Mouse (Mus musculus) neural tube, embryonic 15.5 days (tissue): ENCODE results near the gene Pnpla5. TPM values are rescaled to one million over a fixed set of nuclear protein-coding genes. Genes with fewer than 3 reads are reported as not detected.
"Not testable (repeated sequence)": the region's sequence is repeated elsewhere in the genome, so short reads cannot be mapped to it uniquely, and the experiment has no call there.

Experiments used
- ATAC-seq: fragments of 200-750 bp; cut with Nextera tagmentation; 2 replicates; pipeline ENCODE4 v1.8.0; 2017; ENCODE audit warnings: mild to moderate bottlenecking, moderate TSS enrichment, moderate library complexity; ENCODE audit not compliant: low FRiP score
- H3K27ac ChIP-seq: fragments of 300-500 bp; sonication (generic); replicated peaks from 2 replicates; pipeline ENCODE4 v1.5.1; 2015; ENCODE audit warnings: mild to moderate bottlenecking, inconsistent platforms
- H3K27me3 ChIP-seq: fragments of 300-500 bp; sonication (generic); replicated peaks from 2 replicates; pipeline ENCODE4 v1.6.1; 2015; ENCODE audit warnings: inconsistent platforms
- H3K36me3 ChIP-seq: fragments of 300-500 bp; sonication (generic); 2 replicates; pipeline ENCODE4 v1.6.1; 2015; ENCODE audit warnings: inconsistent platforms
- H3K4me1 ChIP-seq: fragments of 300-500 bp; sonication (generic); 2 replicates; pipeline ENCODE4 v1.6.1; 2015; ENCODE audit warnings: inconsistent platforms
- H3K4me2 ChIP-seq: fragments of 300-500 bp; sonication (generic); 2 replicates; pipeline ENCODE4 v1.6.1; 2015; ENCODE audit warnings: inconsistent platforms, mild to moderate bottlenecking, moderate library complexity
- H3K4me3 ChIP-seq: fragments of 300-500 bp; sonication (generic); replicated peaks from 2 replicates; pipeline ENCODE4 v1.5.1; 2015; ENCODE audit warnings: mild to moderate bottlenecking, inconsistent platforms
- H3K9ac ChIP-seq: fragments of 300-500 bp; sonication (generic); replicated peaks from 2 replicates; pipeline ENCODE4 v1.6.1; 2015; ENCODE audit warnings: mild to moderate bottlenecking, inconsistent platforms
- H3K9me3 ChIP-seq: fragments of 300-500 bp; sonication (generic); replicated peaks from 2 replicates; pipeline ENCODE4 v1.6.1; 2016; ENCODE audit warnings: inconsistent platforms
- WGBS: fragments of 180-500 bp; shearing (Covaris S2); methylation state at CpG from one replicate; pipeline ENCODE4 v1.1.7; 2015; ENCODE audit warnings: mixed read lengths; 5-methylcytosine and 5-hydroxymethylcytosine counted together
- polyA plus RNA-seq: library from polyadenylated mRNA; unstranded; fragments of >200 nt; fragmentation: Nextera tagmentation; extraction: Ambion mirVana; gene quantifications from 2 replicates; pipeline ENCODE4 v1.2.1, GENCODE M21; 2015

Gene Pnpla5
- polyA plus RNA-seq, 1 experiment from 2014 or later: not detected

DNA sequence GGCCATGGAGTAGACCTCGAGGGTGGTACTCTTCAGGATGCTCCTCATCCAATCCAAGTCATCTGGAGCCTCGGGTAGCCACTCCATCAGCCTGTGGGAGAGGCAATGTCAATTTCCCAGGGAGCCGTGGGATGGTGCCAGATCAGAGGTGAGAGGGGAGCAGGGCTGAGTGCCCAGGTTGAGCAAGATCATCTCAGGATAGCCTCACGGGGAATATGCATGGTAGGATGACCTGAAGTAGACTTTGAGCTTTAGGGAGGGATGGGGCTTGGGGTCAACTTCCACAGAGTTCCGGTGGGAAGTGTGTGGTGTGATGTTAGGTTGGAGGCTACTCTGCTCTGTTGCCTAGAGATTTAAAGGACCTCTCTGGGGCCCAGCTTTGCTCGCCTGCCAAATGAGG is 9.1 kb downstream of the Pnpla5 start:
- no peak overlapping the region for H3K4me3 ChIP-seq
- H3K36me3 ChIP-seq: no peaks in the 10 kb centered on the region
- ATAC-seq: no peak
- H3K4me2 ChIP-seq: no peak overlapping the region
- H3K9me3 ChIP-seq: no peaks in the 10 kb centered on the region
- no peak overlapping the region for H3K27ac ChIP-seq
- 81% methylated on average over 6 of the region's 6 CpGs for WGBS
- no peak overlapping the region for H3K9ac ChIP-seq
- peaks cover 6% of the 10 kb centered on the region; the same call in 1 of the 2 replicates for H3K27me3 ChIP-seq
- H3K4me1 ChIP-seq: no peaks in the 10 kb centered on the region

DNA sequence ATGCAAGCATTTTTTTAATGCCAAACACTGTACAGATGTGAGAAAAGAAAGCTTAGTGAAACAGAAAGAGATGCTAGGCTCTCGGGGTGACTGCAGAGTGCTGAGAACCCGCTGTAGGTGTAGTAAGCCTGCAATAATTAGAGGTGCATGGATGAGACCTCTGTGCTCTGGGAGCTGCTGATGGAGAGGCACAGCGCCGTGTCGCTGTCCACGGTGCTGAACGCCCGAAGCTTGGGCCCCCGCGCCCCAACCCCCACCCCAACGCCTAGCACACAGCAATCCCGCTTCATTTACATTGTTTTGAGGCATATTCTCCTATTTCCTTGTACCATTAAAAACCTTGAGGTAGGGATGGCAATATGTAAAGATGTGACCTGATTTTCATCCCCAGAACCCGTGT is 14.1 kb downstream of the Pnpla5 start:
- ATAC-seq: no peak
- WGBS: 9% methylated on average over 13 of the region's 13 CpGs

DNA sequence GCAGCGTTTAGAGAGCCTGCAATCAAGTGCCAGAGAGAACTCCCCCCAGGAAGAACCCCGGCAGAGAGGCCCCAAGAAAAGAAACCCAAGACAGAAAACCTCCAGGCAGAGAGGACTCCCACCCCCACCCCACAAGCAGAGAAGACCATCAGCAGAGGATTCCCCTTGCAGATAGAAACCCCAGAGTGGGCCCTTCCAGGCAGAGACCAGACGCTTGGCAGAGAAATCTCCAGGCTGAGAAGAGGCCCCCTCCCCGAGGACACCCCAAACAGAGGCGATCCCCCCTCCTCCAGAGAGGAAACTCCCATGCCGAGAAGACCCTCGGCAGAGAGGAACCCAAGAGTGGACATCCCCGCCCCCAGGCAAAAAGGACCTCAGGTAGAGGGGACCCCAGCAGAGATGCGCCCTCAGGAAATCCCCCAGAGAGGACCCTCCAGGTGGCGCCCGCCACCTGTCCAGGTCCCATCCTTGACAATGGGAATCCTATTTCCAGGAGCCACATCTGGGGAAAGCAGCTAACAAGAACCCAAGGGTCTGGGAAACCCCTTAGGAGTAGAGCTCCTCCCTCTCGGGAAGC is 17.0 kb downstream of the Pnpla5 start:
- peak; percentile 51 for ATAC-seq
- H3K4me2 ChIP-seq: peak overlapping the region; percentile 72
- H3K36me3 ChIP-seq: no peaks in the 10 kb centered on the region
- 12% methylated on average over 12 of the region's 12 CpGs for WGBS
- H3K27me3 ChIP-seq: peaks cover 27% of the 10 kb centered on the region
- H3K9ac ChIP-seq: peak overlapping the region; percentile 67
- no peaks in the 10 kb centered on the region for H3K9me3 ChIP-seq
- peaks cover 38% of the 10 kb centered on the region for H3K4me1 ChIP-seq
- peak overlapping the region; percentile 78 for H3K27ac ChIP-seq
- H3K4me3 ChIP-seq: peak overlapping the region; percentile 74

More for the DNA sequence above, 14.1 kb downstream of the Pnpla5 start:
- H3K27me3 ChIP-seq: peaks cover 29% of the 10 kb centered on the region
- no peak overlapping the region for H3K4me3 ChIP-seq
- H3K36me3 ChIP-seq: no peaks in the 10 kb centered on the region
- no peak overlapping the region for H3K27ac ChIP-seq
- peaks cover 28% of the 10 kb centered on the region for H3K4me1 ChIP-seq
- H3K9ac ChIP-seq: no peak overlapping the region
- H3K4me2 ChIP-seq: no peak overlapping the region
- no peaks in the 10 kb centered on the region for H3K9me3 ChIP-seq

DNA sequence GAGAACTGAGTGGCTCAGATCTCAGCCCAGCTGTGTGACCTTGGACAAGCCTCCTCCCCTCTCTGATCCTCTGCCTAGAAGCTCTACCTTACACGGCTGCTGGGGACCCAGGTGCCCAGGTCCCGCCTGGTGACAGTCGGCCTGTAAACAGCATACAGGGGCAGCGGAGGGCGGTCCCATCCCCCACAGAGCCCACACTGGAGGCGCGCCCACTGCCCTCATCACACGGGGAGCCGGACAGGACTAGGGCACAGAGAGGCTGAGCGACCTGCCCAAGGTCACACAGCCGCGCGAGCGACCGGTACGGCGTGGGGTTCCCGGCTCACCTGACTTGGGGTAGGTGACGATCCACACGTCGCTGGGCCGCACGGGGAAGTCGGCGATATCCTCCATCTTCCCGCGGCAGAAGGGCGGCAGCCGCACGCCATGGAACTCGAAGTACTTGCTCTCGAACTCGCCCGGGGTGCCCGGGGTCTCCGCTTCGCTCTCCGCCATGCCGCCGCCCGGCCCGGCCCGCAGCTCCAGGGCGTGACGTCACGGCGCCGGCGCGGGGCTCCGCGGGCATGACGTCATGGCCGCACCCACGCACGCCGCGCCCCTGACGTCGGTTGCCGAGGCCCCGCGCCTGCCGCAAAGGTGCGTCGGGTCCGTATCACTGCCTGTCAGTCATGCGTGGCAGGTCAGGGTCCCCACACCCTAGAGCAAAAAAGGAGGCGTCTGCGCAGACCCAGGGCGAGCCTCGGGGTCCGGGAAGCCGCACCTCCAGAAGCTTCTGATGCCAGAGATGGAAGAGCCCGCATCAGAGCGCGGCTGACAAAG is 17.7 kb downstream of the Pnpla5 start, which contains the start of gene Sult4a1:
TSS of gene Sult4a1 (minus strand) at position 650 of the 819 bp plus-strand sequence.
- peak; percentile 85 for ATAC-seq
- H3K9ac ChIP-seq: peak within 1 kb of the TSS; percentile 67
- peaks cover 38% of the 10 kb centered on the region for H3K4me1 ChIP-seq
- H3K27ac ChIP-seq: peak within 1 kb of the TSS; percentile 78
- no peaks in the 10 kb centered on the region for H3K9me3 ChIP-seq
- H3K4me2 ChIP-seq: peak within 1 kb of the TSS; percentile 72
- H3K27me3 ChIP-seq: peaks cover 27% of the 10 kb centered on the region
- 2% methylated on average over 76 of the region's 77 CpGs for WGBS
- peak within 1 kb of the TSS; percentile 74 for H3K4me3 ChIP-seq
- H3K36me3 ChIP-seq: no peaks in the 10 kb centered on the region

- H3K9ac ChIP-seq: peak overlapping the region; percentile 67
- no peak for ATAC-seq
- H3K4me3 ChIP-seq: peak overlapping the region; percentile 74
- no peaks in the 10 kb centered on the region for H3K36me3 ChIP-seq
- peaks cover 25% of the 10 kb centered on the region for H3K27me3 ChIP-seq
- 83% methylated on average over 7 of the region's 7 CpGs for WGBS
- H3K9me3 ChIP-seq: no peaks in the 10 kb centered on the region
- H3K27ac ChIP-seq: no peak overlapping the region
- peaks cover 38% of the 10 kb centered on the region for H3K4me1 ChIP-seq
- H3K4me2 ChIP-seq: peak overlapping the region; percentile 72
Observed at GRCm38 (mm10) chr15:84104626-84105025, 18.3 kb downstream of the Pnpla5 start.

DNA sequence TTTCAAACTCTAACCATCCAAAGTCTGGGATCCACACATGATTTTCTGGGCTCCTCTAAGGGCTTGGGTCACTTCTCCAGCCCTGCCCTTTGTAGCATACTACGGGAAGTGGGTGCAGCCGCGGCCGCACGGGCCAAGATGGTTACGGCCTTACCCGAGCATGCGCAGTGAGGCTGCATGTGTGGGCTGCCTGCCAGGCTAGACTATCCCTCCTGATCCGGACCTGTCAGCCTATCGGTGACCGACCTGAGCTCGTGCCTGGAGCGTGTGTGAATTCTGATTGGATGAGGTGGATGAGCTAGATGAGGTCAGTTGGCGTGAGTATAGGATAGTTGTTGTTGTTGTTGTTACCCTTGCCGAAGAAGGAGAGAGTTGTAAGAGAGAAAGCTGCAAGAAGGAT is 25.4 kb downstream of the Pnpla5 start:
- H3K36me3 ChIP-seq: peaks cover 11% of the 10 kb centered on the region
- not testable (repeated sequence) for H3K4me3 ChIP-seq, ATAC-seq, H3K4me1 ChIP-seq, H3K27ac ChIP-seq, H3K27me3 ChIP-seq, H3K4me2 ChIP-seq, H3K9me3 ChIP-seq, H3K9ac ChIP-seq
- 84% methylated on average over 15 of the region's 15 CpGs for WGBS

DNA sequence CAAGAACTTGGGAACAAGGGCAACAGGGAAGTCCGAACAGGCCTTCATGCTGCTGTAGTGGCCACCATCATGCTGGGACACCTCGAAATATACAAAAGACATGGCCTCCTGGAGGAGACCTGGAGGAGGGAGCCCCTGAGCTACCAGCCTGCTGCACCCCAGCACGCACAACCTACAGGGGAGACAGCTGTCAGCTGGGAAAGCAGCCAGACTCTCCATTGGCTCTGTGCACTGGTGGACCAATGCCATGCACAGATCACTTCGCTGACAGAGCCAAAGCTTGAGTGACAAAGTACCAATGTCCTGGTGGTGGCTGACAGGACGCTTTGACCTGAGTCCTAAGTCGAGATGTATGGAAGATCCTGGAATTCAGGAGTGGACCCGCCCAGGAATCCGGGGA is 26.9 kb downstream of the Pnpla5 start:
- H3K36me3 ChIP-seq: peaks cover 11% of the 10 kb centered on the region
- no peak overlapping the region for H3K9ac ChIP-seq
- H3K27me3 ChIP-seq: no peaks in the 10 kb centered on the region
- no peak overlapping the region for H3K27ac ChIP-seq
- no peak for ATAC-seq
- no peak overlapping the region for H3K4me3 ChIP-seq
- WGBS: 83% methylated on average over 8 of the region's 8 CpGs
- no peak overlapping the region for H3K4me2 ChIP-seq
- peaks cover 8% of the 10 kb centered on the region; the same call in 1 of the 2 replicates for H3K4me1 ChIP-seq
- H3K9me3 ChIP-seq: no peaks in the 10 kb centered on the region

DNA sequence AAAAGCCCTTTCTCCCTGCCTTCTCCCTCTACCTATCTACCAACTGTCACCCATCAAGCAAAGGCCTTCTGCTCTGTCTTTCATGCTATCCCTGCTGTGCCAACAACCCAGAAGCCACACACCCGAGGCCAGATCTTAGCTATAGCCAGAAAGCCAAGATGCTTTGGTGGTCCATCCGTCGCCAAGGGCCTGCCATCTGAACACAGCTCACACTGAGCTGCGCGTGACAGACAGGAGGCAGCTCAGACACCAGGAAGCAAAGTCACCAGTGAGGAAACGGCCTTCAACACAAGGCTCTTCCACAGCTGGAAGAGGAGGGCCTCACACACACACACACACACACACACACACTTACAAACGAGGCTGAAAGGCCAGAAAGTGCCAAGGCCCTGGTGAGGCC is 28.1 kb downstream of the Pnpla5 start:
- H3K4me3 ChIP-seq: no peak overlapping the region
- peaks cover 15% of the 10 kb centered on the region for H3K36me3 ChIP-seq
- WGBS: 64% methylated on average over 7 of the region's 7 CpGs
- H3K4me1 ChIP-seq: peaks cover 8% of the 10 kb centered on the region; the same call in 1 of the 2 replicates
- ATAC-seq: no peak
- H3K9ac ChIP-seq: no peak overlapping the region
- no peak overlapping the region for H3K4me2 ChIP-seq
- H3K27me3 ChIP-seq: no peaks in the 10 kb centered on the region
- H3K9me3 ChIP-seq: no peaks in the 10 kb centered on the region
- no peak overlapping the region for H3K27ac ChIP-seq

DNA sequence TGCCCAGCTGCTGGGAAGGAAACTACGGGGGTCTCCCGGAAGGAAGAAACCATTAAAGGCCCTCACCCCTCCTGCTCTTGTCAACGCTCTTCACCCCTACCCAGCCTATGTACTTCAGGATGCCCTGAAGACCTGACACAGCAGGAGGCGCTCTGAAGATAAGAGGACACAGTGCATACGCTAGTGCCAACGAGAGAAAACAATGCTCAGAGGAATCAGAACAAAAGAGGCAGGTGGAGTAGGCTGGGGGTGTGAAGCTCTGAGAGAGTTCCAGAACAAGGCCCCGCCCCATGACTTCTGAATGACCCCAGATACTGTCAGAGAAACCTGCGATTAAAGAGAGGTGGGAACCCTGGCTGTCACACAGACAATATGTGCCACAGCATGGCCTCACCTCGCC is 36.2 kb downstream of the Pnpla5 start:
- Histone ChIP-seq H3K4me3 (no peak overlapping the region), H3K9me3 (no peaks in the 10 kb centered on the region), H3K4me2 (no peak overlapping the region), H3K9ac (no peak overlapping the region), H3K27ac (no peak overlapping the region), H3K36me3 (peaks cover 18% of the 10 kb centered on the region; the same call in 1 of the 2 replicates), H3K4me1 (no peaks in the 10 kb centered on the region), H3K27me3 (no peaks in the 10 kb centered on the region)
- WGBS: 28% methylated on average over 9 of the region's 9 CpGs
- no peak for ATAC-seq

DNA sequence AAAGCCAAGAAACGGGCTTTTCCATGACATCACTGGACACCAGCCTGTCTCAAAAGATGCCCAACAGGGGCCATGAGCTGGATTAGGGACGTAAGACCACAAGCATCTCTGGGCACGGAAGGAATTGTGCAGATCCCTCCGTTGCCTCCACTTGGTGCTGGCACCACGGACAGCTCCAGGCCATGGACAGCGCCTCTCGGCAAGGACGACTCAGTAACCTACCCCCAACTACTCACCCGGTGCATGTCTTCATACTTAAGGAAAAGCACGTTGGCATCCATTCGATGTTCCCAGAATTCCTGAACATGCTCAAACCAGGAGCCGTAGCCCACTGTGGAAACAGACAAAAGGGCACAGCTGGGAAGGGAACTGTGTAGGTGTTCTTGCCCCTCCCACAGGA is 36.6 kb downstream of the Pnpla5 start:
- H3K27ac ChIP-seq: no peak overlapping the region
- no peak overlapping the region for H3K4me3 ChIP-seq
- H3K4me2 ChIP-seq: no peak overlapping the region
- H3K9ac ChIP-seq: no peak overlapping the region
- 0 out of 2 replicates have a peak, but pooled peaks have one; percentile 24 for ATAC-seq
- H3K4me1 ChIP-seq: no peaks in the 10 kb centered on the region
- no peaks in the 10 kb centered on the region for H3K27me3 ChIP-seq
- 42% methylated on average over 12 of the region's 12 CpGs for WGBS
- peaks cover 18% of the 10 kb centered on the region; the same call in 1 of the 2 replicates for H3K36me3 ChIP-seq
- no peaks in the 10 kb centered on the region for H3K9me3 ChIP-seq

DNA sequence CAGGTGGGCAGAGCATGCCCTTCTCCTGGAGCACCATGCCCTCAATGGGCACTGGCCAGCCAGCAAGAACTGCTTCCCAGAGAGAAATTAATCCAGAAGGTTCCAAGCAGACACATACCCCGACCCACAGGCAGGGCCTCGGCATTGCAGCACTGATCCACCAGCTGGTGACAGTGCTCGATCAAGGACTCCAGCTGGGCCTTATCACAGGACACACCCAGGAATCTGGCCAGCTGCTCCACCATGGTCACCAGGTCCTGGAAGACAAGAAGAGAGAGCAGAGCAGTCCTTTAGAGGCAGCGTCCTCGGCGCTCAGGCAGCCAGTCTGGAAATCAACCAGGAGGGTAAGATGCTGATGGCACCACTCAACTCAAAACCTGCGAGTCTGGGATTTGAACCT is 42.9 kb downstream of the Pnpla5 start:
- no peak overlapping the region for H3K27ac ChIP-seq
- no peaks in the 10 kb centered on the region for H3K9me3 ChIP-seq
- H3K4me2 ChIP-seq: no peak overlapping the region
- H3K36me3 ChIP-seq: peaks cover 18% of the 10 kb centered on the region; the same call in 1 of the 2 replicates
- no peaks in the 10 kb centered on the region for H3K4me1 ChIP-seq
- no peak for ATAC-seq
- WGBS: 85% methylated on average over 7 of the region's 7 CpGs
- H3K27me3 ChIP-seq: no peaks in the 10 kb centered on the region
- no peak overlapping the region for H3K9ac ChIP-seq
- no peak overlapping the region for H3K4me3 ChIP-seq

GRCm38 (mm10) chr15:84079519-84079918 is 43.5 kb downstream of the Pnpla5 start:
- no peak overlapping the region for H3K4me2 ChIP-seq
- ATAC-seq: no peak
- peaks cover 18% of the 10 kb centered on the region; the same call in 1 of the 2 replicates for H3K36me3 ChIP-seq
- no peaks in the 10 kb centered on the region for H3K27me3 ChIP-seq
- H3K9me3 ChIP-seq: no peaks in the 10 kb centered on the region
- no peak overlapping the region for H3K4me3 ChIP-seq
- H3K4me1 ChIP-seq: peaks cover 4% of the 10 kb centered on the region
- no peak overlapping the region for H3K9ac ChIP-seq
- WGBS: 83% methylated on average over 2 of the region's 2 CpGs
- H3K27ac ChIP-seq: no peak overlapping the region
